Mouse (Mus musculus) olfactory bulb, adult 2 months (tissue): ENCODE data around the gene Olfr312. TPM values are rescaled to one million over a fixed set of nuclear protein-coding genes. Genes with fewer than 3 reads are reported as not detected.
"Not testable (repeated sequence)": the region's sequence is repeated elsewhere in the genome, so short reads cannot be mapped to it uniquely, and the experiment has no call there.

Source experiments
- H3K27ac ChIP-seq: fragments of 200-500 bp; 2 replicates; pipeline ENCODE4 v1.5.1; 2012; ENCODE audit warnings: low read depth, low read length; ENCODE audit not compliant: insufficient read depth
- H3K4me1 ChIP-seq: fragments of 200-500 bp; 2 replicates; pipeline ENCODE4 v1.6.1; 2012; ENCODE audit warnings: low read length; ENCODE audit not compliant: control insufficient read depth, insufficient read depth
- H3K4me3 ChIP-seq: fragments of 200-500 bp; 2 replicates; pipeline ENCODE4 v1.5.1; 2012; ENCODE audit warnings: mild to moderate bottlenecking, low read depth, low read length, moderate library complexity; ENCODE audit not compliant: insufficient read depth
- CTCF ChIP-seq: fragments of 200-500 bp; IDR thresholded peaks from 2 replicates; pipeline ENCODE4 v1.5.1; 2012; ENCODE audit warnings: low read depth, mild to moderate bottlenecking, low read length, moderate library complexity; ENCODE audit not compliant: insufficient read depth
- POLR2A ChIP-seq: fragments of 200-500 bp; IDR thresholded peaks from 2 replicates; pipeline ENCODE4 v1.6.1; 2012; ENCODE audit warnings: mild to moderate bottlenecking, low read depth, low read length, moderate library complexity; ENCODE audit not compliant: insufficient read depth
- WGBS: fragments of 180-500 bp; shearing (Covaris S2); methylation state at CpG from one replicate; pipeline ENCODE4 v1.1.7; 2018; 5-methylcytosine and 5-hydroxymethylcytosine counted together
- polyA plus RNA-seq: library from polyadenylated mRNA; stranded (reverse); fragments of >200 nt; gene quantifications from 2 replicates; pipeline ENCODE4 v1.2.4, GENCODE M21; 2012; ENCODE audit warnings: low replicate concordance; ENCODE audit not compliant: missing spikeins, insufficient read depth, insufficient read length

Olfr312 gene
- polyA plus RNA-seq, 1 experiment, result not detected

- H3K27ac ChIP-seq, result no peak overlapping the region
- TF ChIP-seq POLR2A (no peak), CTCF (no peak)
- no peak overlapping the region for H3K4me3 ChIP-seq
- 60% methylated on average over 7 of the region's 7 CpGs for WGBS
- peaks cover 7% of the 10 kb centered on the region for H3K4me1 ChIP-seq
These were observed 32.2 kb upstream of the Olfr312 start for GRCm38 (mm10) chr11:58796850-58797249.

- no peak overlapping the region for H3K27ac ChIP-seq
- WGBS, result 75% methylated on average over 5 of the region's 5 CpGs
- no peak overlapping the region for H3K4me3 ChIP-seq
- peaks cover 10% of the 10 kb centered on the region for H3K4me1 ChIP-seq
- TF ChIP-seq CTCF (no peak), POLR2A (no peak)
These were observed 29.3 kb upstream of the Olfr312 start for GRCm38 (mm10) chr11:58799747-58800146.

- TF ChIP-seq CTCF (no peak), POLR2A (no peak)
- Histone ChIP-seq H3K4me1 (peaks cover 10% of the 10 kb centered on the region), H3K27ac (no peak within 1 kb of the TSS), H3K4me3 (peak within 1 kb of the TSS; percentile 0; the same call in 1 of the 2 replicates)
- WGBS, result 36% methylated on average over 14 of the region's 14 CpGs
These were observed 27.3 kb upstream of the Olfr312 start, which contains the start of gene Fam183b for GRCm38 (mm10) chr11:58801558-58802228. Gene Fam183b (minus strand): TSS chr11:58801960.

DNA sequence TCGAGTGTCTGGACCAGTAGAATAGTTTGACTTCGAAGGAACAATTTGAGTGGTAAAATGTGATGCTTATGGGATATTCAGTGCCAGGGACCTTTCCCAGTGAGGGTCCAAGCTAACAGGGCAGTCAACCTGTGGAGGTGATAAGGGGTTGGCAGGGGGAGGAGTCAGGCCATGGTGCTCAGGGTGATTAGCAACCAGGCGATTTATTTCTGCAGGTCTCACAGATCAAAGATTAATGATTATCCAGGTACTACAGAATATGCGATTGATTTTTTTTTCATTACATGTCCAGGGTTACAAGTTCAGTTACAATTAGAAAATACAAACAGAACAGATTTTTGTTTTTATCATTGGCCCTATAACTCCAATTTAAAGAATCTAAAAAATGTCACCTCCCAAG is 25.2 kb upstream of the Olfr312 start:
- Histone ChIP-seq H3K4me1 (peaks cover 10% of the 10 kb centered on the region), H3K4me3 (no peak overlapping the region), H3K27ac (no peak overlapping the region)
- TF ChIP-seq CTCF, result no peak
- no peak for TF ChIP-seq POLR2A
- 81% methylated on average over 4 of the region's 4 CpGs for WGBS

GRCm38 (mm10) chr11:58804393-58804792 is 24.6 kb upstream of the Olfr312 start:
- H3K4me1 ChIP-seq, result peaks cover 10% of the 10 kb centered on the region
- 81% methylated on average over 2 of the region's 2 CpGs for WGBS
- H3K27ac ChIP-seq, result no peak overlapping the region
- H3K4me3 ChIP-seq, result no peak overlapping the region
- TF ChIP-seq POLR2A, result no peak
- TF ChIP-seq CTCF, result no peak

- TF ChIP-seq POLR2A (no peak), CTCF (no peak)
- Histone ChIP-seq H3K27ac (no peak overlapping the region), H3K4me3 (no peak overlapping the region), H3K4me1 (no peaks in the 10 kb centered on the region)
- 11% methylated on average over 1 of the region's 1 CpGs for WGBS
These were observed 17.0 kb upstream of the Olfr312 start for GRCm38 (mm10) chr11:58812001-58812400.

DNA sequence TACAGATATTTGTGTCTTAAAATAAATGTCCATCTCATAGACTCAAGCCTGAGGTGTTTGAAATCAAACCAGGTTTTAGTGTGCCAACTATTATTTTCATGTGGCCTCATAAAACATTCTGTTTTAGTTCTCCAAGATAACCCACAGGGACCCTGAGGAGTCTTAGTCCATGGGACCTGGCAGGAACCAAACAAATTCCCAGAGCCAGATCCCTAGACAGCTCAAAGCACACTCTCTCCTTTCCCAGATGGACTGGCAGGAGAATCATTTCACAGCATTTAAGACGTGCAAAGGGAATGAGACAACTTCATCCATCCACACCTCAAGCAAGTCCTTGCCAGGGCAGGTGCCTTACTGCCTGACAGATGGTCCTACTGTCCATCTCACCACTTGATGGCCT is 14.3 kb upstream of the Olfr312 start, which contains the start of gene Olfr313:
Olfr313 (plus strand) TSS at position 301 of the 400 bp plus-strand sequence.
- not testable (repeated sequence) for H3K4me1 ChIP-seq, H3K27ac ChIP-seq, H3K4me3 ChIP-seq
- WGBS, result 64% methylated on average over 1 of the region's 1 CpGs

- 91% methylated on average over 1 of the region's 1 CpGs for WGBS
- Histone ChIP-seq H3K4me3 (no peak overlapping the region), H3K27ac (no peak overlapping the region), H3K4me1 (no peaks in the 10 kb centered on the region)
- no peak for TF ChIP-seq CTCF
- TF ChIP-seq POLR2A, result no peak
These were observed 13.4 kb upstream of the Olfr312 start for GRCm38 (mm10) chr11:58815676-58816075.

DNA sequence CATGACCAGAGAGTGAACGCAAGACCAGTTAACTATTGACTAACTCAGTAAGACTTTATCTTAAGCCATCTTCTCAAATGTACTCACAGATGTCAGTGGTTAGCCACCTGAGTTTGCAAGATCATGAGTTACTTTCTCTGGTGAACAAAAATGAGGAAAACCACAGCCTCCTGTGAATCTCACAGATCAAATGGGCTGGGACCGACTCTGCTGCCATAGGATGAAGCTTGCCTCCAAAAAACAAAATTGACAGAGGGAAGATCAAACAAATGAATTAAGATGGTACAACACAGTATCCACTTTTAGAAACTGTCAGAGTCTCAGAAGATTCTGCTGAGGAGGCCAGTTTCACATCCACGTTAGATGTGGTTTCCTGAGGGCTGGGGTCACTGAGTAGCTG is 727 bp downstream of the Olfr312 start:
- WGBS, result 82% methylated on average over 3 of the region's 3 CpGs
- TF ChIP-seq POLR2A (no peak), CTCF (no peak)
- Histone ChIP-seq H3K4me3 (no peak overlapping the region), H3K27ac (no peak overlapping the region), H3K4me1 (no peaks in the 10 kb centered on the region)

GRCm38 (mm10) chr11:58832541-58832940 is 3.5 kb downstream of the Olfr312 start:
- not testable (repeated sequence) for H3K4me3 ChIP-seq, H3K4me1 ChIP-seq, H3K27ac ChIP-seq
- WGBS, result 85% methylated on average over 3 of the region's 3 CpGs

- not testable (repeated sequence) for H3K4me1 ChIP-seq, H3K27ac ChIP-seq, H3K4me3 ChIP-seq
These were observed 9.9 kb downstream of the Olfr312 start, which contains the start of gene Olfr311 for GRCm38 (mm10) chr11:58838951-58839350. Gene Olfr311 (plus strand): TSS chr11:58839251.
